Comparison of ENCODE assay signal across 27 mouse cellular contexts in genomic region chr6:66053197-66053596, GRCm38 (mm10).
DNase-seq lines count a peak whose midpoint lies in the region; ATAC-seq and TF ChIP-seq lines count a peak whose summit lies in the region.
"Had no signal": no experiment of that assay in that cellular context is flagged by ENCODE, and none has a peak within 500 bp of the region (broad histone marks: within the 10 kb centered on the region; RNA-seq: fewer than 3 reads in every experiment).

No protein-coding gene starts in this region.

- TF ChIP-seq EP300 in MEL (IDR thresholded peaks at IDR 0.05; ENCODE audit: low read depth in 1 of 2, low read length in 2 of 2), result peak; percentile 39 to 44; a peak in 2 of 4 replicates

- H3K4me1 ChIP-seq in MEL (ENCODE audit: control insufficient read depth in 1 of 2, insufficient read depth in 2 of 2, low read length in 2 of 2), result peaks cover 0 to 4% of the 10 kb centered on the region in 2 experiments; a peak in 2 of 4 replicates
- peaks cover 25% of the 10 kb centered on the region for H3K4me1 ChIP-seq in liver, embryonic 13.5 days (replicated peaks)
- H3K4me1 ChIP-seq in lung, adult 2 months (ENCODE audit: control insufficient read depth, insufficient read depth, low read length), result no peaks in the 10 kb centered on the region
- H3K4me1 ChIP-seq: forebrain, embryonic 12.5 days; hindbrain, embryonic 10.5 days; hindbrain, embryonic 15.5 days; kidney, embryonic 15.5 days; midbrain, embryonic 10.5 days; midbrain, embryonic 15.5 days had no signal

- no peak overlapping the region; the same call in 1 of the 2 replicates for H3K27ac ChIP-seq in MEL (ENCODE audit: control insufficient read depth, low read depth, low read length)
- H3K27ac ChIP-seq in liver, embryonic 13.5 days, result peak overlapping the region; percentile 79
- H3K27ac ChIP-seq in layer of hippocampus, adult 2 months, result no peak overlapping the region
- H3K27ac ChIP-seq: forebrain, embryonic 12.5 days; hindbrain, embryonic 10.5 days; hindbrain, embryonic 15.5 days; kidney, embryonic 15.5 days; macrophage; midbrain, embryonic 10.5 days; midbrain, embryonic 15.5 days had no signal

- no peaks in the 10 kb centered on the region for H3K9me3 ChIP-seq in MEL (replicated peaks; ENCODE audit: insufficient read depth, low read length)
- no peaks in the 10 kb centered on the region for H3K9me3 ChIP-seq in liver, embryonic 13.5 days (replicated peaks)
- H3K9me3 ChIP-seq: forebrain, embryonic 12.5 days; hindbrain, embryonic 10.5 days; hindbrain, embryonic 15.5 days; kidney, embryonic 15.5 days; midbrain, embryonic 10.5 days; midbrain, embryonic 15.5 days had no signal

- peaks cover 0 to 3% of the 10 kb centered on the region in 2 experiments; a peak in 2 of 4 replicates for H3K36me3 ChIP-seq in MEL (ENCODE audit: control insufficient read depth in 1 of 2, insufficient read depth in 2 of 2, low read length in 2 of 2)
- no peaks in the 10 kb centered on the region for H3K36me3 ChIP-seq in liver, embryonic 13.5 days
- H3K36me3 ChIP-seq: forebrain, embryonic 12.5 days; hindbrain, embryonic 10.5 days; hindbrain, embryonic 15.5 days; kidney, embryonic 15.5 days; midbrain, embryonic 10.5 days; midbrain, embryonic 15.5 days had no signal

- TF ChIP-seq RAD21 in MEL (IDR thresholded peaks at IDR 0.05; ENCODE audit: low read depth, low read length), result no peak

- no peak overlapping the region for H3K9ac ChIP-seq in MEL (ENCODE audit: control insufficient read depth, low read depth, low read length, poor library complexity, severe bottlenecking)
- no peak overlapping the region for H3K9ac ChIP-seq in liver, embryonic 13.5 days
- H3K9ac ChIP-seq: forebrain, embryonic 12.5 days; forebrain, postnatal 0 days; hindbrain, embryonic 15.5 days; kidney, embryonic 15.5 days; midbrain, embryonic 15.5 days had no signal

- no peaks in the 10 kb centered on the region for H3K79me2 ChIP-seq in MEL (ENCODE audit: control insufficient read depth, insufficient read depth, low read length, poor library complexity)

- no peaks in the 10 kb centered on the region for H3K27me3 ChIP-seq in MEL (ENCODE audit: control insufficient read depth in 1 of 2, insufficient read depth in 2 of 2, low read length in 2 of 2)
- H3K27me3 ChIP-seq in liver, embryonic 13.5 days, result no peaks in the 10 kb centered on the region
- H3K27me3 ChIP-seq: forebrain, embryonic 12.5 days; hindbrain, embryonic 15.5 days; kidney, embryonic 15.5 days; midbrain, embryonic 15.5 days had no signal

- TF ChIP-seq POLR2A in MEL (IDR thresholded peaks at IDR 0.05; ENCODE audit: control insufficient read depth in 1 of 2, insufficient read depth in 1 of 2, low read depth in 1 of 2, low read length in 2 of 2, poor library complexity in 1 of 2), result no peak
- TF ChIP-seq POLR2A in lung, adult 2 months (IDR thresholded peaks at IDR 0.05; ENCODE audit: borderline replicate concordance, extremely low read depth, low read depth, low read length), result no peak

- TF ChIP-seq CTCF in MEL (IDR thresholded peaks at IDR 0.05 in 2 of 3, conservative IDR thresholded peaks at IDR 0.05 in 1 of 3; ENCODE audit: control insufficient read depth in 1 of 3, insufficient read depth in 1 of 3, low read depth in 2 of 3, low read length in 3 of 3, poor library complexity in 1 of 3, severe bottlenecking in 1 of 3), result no peak
- TF ChIP-seq CTCF in lung, adult 2 months (IDR thresholded peaks at IDR 0.05; ENCODE audit: insufficient read depth, low read length), result no peak
- no peak for TF ChIP-seq CTCF in layer of hippocampus, adult 2 months (conservative IDR thresholded peaks at IDR 0.05)

- peak; percentile 71 for ATAC-seq in liver, embryonic 13.5 days (ENCODE audit: low read depth)
- ATAC-seq in megakaryocyte progenitor cell, adult 5-6 weeks (replicated peaks; ENCODE audit: poor library complexity), result peak; percentile 26; the same call in 1 of the 2 replicates
- no peak for ATAC-seq in monocyte, adult 5-6 weeks (replicated peaks; ENCODE audit: insufficient number of reproducible peaks, low FRiP score, low TSS enrichment, poor library complexity, severe bottlenecking)
- ATAC-seq: CD4-positive, CD25-positive, alpha-beta regulatory T cell, adult 4 months; forebrain, postnatal 0 days; inflammation-experienced regulatory T-cells, adult 6 months; lung, postnatal 0 days; midbrain, embryonic 15.5 days had no signal

- H3K4me2 ChIP-seq in liver, embryonic 13.5 days, result peak overlapping the region; percentile 28; the same call in 1 of the 2 replicates
- H3K4me2 ChIP-seq: forebrain, embryonic 12.5 days; hindbrain, embryonic 15.5 days; kidney, embryonic 15.5 days; midbrain, embryonic 15.5 days had no signal

- DNase-seq in MEL (ENCODE audit: low read depth, low spot score), result peak; percentile 24
- peak; percentile 56 for DNase-seq in c-Kit-positive CD71-positive TER-119-positive erythroid progenitor cells, embryonic 14.5 days (ENCODE audit: low spot score)
- peak; percentile 33 for DNase-seq in liver, embryonic 13.5 days
- no peak for DNase-seq in lung, adult 2 months
- no peak for DNase-seq in layer of hippocampus, adult 2 months (ENCODE audit: low spot score in 2 of 2)
- DNase-seq: adrenal gland, postnatal 25 days; cerebellum, adult 2 months; cerebellum, postnatal 14 days; forebrain, postnatal 0 days; kidney, adult 11 months; kidney, postnatal 36 days; layer of hippocampus, postnatal 36 days; spleen, adult 18-20 months; thymus, postnatal 14 days had no signal

- no peak overlapping the region for H3K4me3 ChIP-seq in MEL (ENCODE audit: control insufficient read depth in 1 of 2, insufficient read depth in 1 of 2, low read depth in 2 of 2, low read length in 2 of 2)
- no peak overlapping the region for H3K4me3 ChIP-seq in liver, embryonic 13.5 days (replicated peaks)
- no peak overlapping the region for H3K4me3 ChIP-seq in lung, adult 2 months (replicated peaks; ENCODE audit: extremely low read depth, low read depth, low read length)
- H3K4me3 ChIP-seq in layer of hippocampus, adult 2 months, result no peak overlapping the region
- H3K4me3 ChIP-seq: erythroblast, embryonic 14.5 days; forebrain, embryonic 12.5 days; hindbrain, embryonic 10.5 days; hindbrain, embryonic 15.5 days; kidney, embryonic 15.5 days; midbrain, embryonic 10.5 days; midbrain, embryonic 15.5 days had no signal

- 14% methylated on average over 2 of the region's 2 CpGs for WGBS in liver, embryonic 13.5 days (ENCODE audit: insufficient replicate concordance)
- 47% methylated on average over 2 of the region's 2 CpGs for WGBS in lung, adult 2 months

TF ChIP-seq in MEL, 35 proteins besides CTCF, POLR2A, EP300 and RAD21:
- TF ChIP-seq SIN3A (IDR thresholded peaks at IDR 0.05; ENCODE audit: low read length) (peak; percentile 12; the same call in 1 of the 2 replicates), TAL1 (IDR thresholded peaks at IDR 0.05; ENCODE audit: low read length) (no peak), POLR2AphosphoS2 (IDR thresholded peaks at IDR 0.05; ENCODE audit: low read length) (no peak), ZNF384 (IDR thresholded peaks at IDR 0.05; ENCODE audit: low read depth, low read length) (peak; percentile 47; the same call in 1 of the 2 replicates), JUND (IDR thresholded peaks at IDR 0.05; ENCODE audit: low read depth, low read length) (no peak), MXI1 (IDR thresholded peaks at IDR 0.05; ENCODE audit: low read depth, low read length) (no peak), GABPA (IDR thresholded peaks at IDR 0.05; ENCODE audit: low read depth, low read length) (no peak), HCFC1 (IDR thresholded peaks at IDR 0.05; ENCODE audit: low read depth, low read length) (no peak), GATA1 (IDR thresholded peaks at IDR 0.05; ENCODE audit: low read depth, low read length) (peak; percentile 67), USF2 (IDR thresholded peaks at IDR 0.05; ENCODE audit: borderline replicate concordance in 1 of 2, insufficient read depth in 1 of 2, low read depth in 1 of 2, low read length in 2 of 2) (no peak), ZKSCAN1 (IDR thresholded peaks at IDR 0.05; ENCODE audit: low read depth, low read length) (no peak), CHD2 (IDR thresholded peaks at IDR 0.05; ENCODE audit: low read length) (no peak), E2F4 (IDR thresholded peaks at IDR 0.05; ENCODE audit: borderline replicate concordance, low read depth, low read length) (no peak), ETS1 (IDR thresholded peaks at IDR 0.05; ENCODE audit: low read depth, low read length) (peak; percentile 57)
TF ChIP-seq in MEL: peak in this region for 4.

Comparison
In these comparisons a context has a peak if more than half of its experiments do, and no peak if none do; other contexts are left out.
1. DNase-seq: peak in MEL (single experiment), c-Kit-positive CD71-positive TER-119-positive erythroid progenitor cells, embryonic 14.5 days (single experiment) and liver, embryonic 13.5 days (single experiment); none in lung, adult 2 months (single experiment) and layer of hippocampus, adult 2 months (0 of 2).